Comparison of ENCODE assay signal across 1 mouse cellular context in the genomic region with DNA sequence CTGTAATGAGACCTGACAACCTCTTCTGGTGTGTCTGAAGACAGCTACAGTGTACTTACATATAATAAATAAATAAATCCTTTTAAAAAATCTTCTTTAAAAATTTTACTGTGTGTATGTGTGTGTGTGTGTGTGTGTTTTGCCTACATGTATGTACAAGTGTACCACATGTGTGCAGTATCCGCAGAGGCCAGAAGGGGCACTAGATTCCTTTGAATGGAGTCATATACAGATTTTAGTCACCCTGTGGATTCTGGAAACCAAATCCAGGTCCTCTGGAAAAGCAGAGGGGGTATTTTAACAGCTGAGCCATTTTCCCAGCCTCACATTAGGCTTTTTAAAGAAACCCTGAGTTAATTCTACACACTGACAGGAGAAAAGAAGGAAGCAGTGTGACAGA.
TF ChIP-seq lines count a peak whose summit lies in the region.

No protein-coding gene starts in this region.

TF ChIP-seq in MEL, 35 proteins besides CTCF, POLR2A, EP300 and RAD21:
- TF ChIP-seq SMC3 (IDR thresholded peaks at IDR 0.05; ENCODE audit: low read depth, low read length) (no peak), USF2 (IDR thresholded peaks at IDR 0.05; ENCODE audit: borderline replicate concordance in 1 of 2, insufficient read depth in 1 of 2, low read depth in 1 of 2, low read length in 2 of 2) (no peak), MEF2A (IDR thresholded peaks at IDR 0.05; ENCODE audit: extremely low read depth, insufficient replicate concordance, low read depth, low read length, poor library complexity, severe bottlenecking) (no peak)
